Mouse (Mus musculus) heart, postnatal 0 days (tissue): ENCODE measurements around the gene Elf1. TPM values are rescaled to one million over a fixed set of nuclear protein-coding genes. Genes with fewer than 3 reads are reported as not detected.

Experiments
- ATAC-seq: fragments of 200-750 bp; cut with Nextera tagmentation; 2 replicates; pipeline ENCODE4 v1.8.0; 2017; ENCODE audit warnings: low read depth, moderate number of reproducible peaks, moderate library complexity; ENCODE audit not compliant: insufficient read depth
- DNase-seq: peaks from one replicate; pipeline ENCODE4 v3.0.0-alpha.2; 2016; ENCODE audit warnings: low spot score
- H3K27ac ChIP-seq: fragments of 300-500 bp; sonication (generic); 2 replicates; pipeline ENCODE4 v1.5.1; 2014; ENCODE audit warnings: low read depth, mild to moderate bottlenecking
- H3K27me3 ChIP-seq: fragments of 300-500 bp; sonication (generic); 2 replicates; pipeline ENCODE4 v1.6.1; 2014; ENCODE audit warnings: low read length, mixed read lengths; ENCODE audit not compliant: control insufficient read depth, insufficient read depth
- H3K36me3 ChIP-seq: fragments of 300-500 bp; sonication (generic); replicated peaks from 2 replicates; pipeline ENCODE4 v1.6.1; 2014; ENCODE audit warnings: low read length, mixed read lengths; ENCODE audit not compliant: control insufficient read depth, insufficient read depth
- H3K4me1 ChIP-seq: fragments of 300-500 bp; sonication (generic); 2 replicates; pipeline ENCODE4 v1.6.1; 2014; ENCODE audit warnings: antibody characterized with exemption; ENCODE audit not compliant: control insufficient read depth, insufficient read depth
- H3K4me2 ChIP-seq: fragments of 300-500 bp; sonication (generic); 2 replicates; pipeline ENCODE4 v1.6.1; 2014; ENCODE audit warnings: low read depth, mild to moderate bottlenecking, low read length, moderate library complexity
- H3K4me3 ChIP-seq: fragments of 300-500 bp; sonication (generic); 2 replicates; pipeline ENCODE4 v1.5.1; 2014; ENCODE audit warnings: low read depth, low read length
- H3K9ac ChIP-seq: fragments of 300-500 bp; sonication (generic); replicated peaks from 2 replicates; pipeline ENCODE4 v1.6.1; 2014; ENCODE audit warnings: low read depth, low read length, mixed read lengths
- H3K9me3 ChIP-seq: fragments of 300-500 bp; sonication (generic); replicated peaks from 2 replicates; pipeline ENCODE4 v1.6.1; 2016; ENCODE audit warnings: low read length; ENCODE audit not compliant: control insufficient read depth
- CTCF ChIP-seq: IDR thresholded peaks from 2 replicates; pipeline ENCODE4 v1.5.1; 2016; ENCODE audit warnings: antibody characterized with exemption, control low read depth, low read depth
- EP300 ChIP-seq: IDR thresholded peaks from 2 replicates; pipeline ENCODE4 v1.6.1; 2016; ENCODE audit warnings: antibody characterized with exemption, low read depth
- WGBS: fragments of 180-500 bp; shearing (Covaris S2); extraction: QIAGEN DNeasy Blood & Tissue Kit; methylation state at CpG from one replicate; pipeline ENCODE4 v1.1.7; 2014; 5-methylcytosine and 5-hydroxymethylcytosine counted together
- polyA plus RNA-seq: library from polyadenylated mRNA; unstranded; fragments of >200 nt; fragmentation: Nextera tagmentation; extraction: Ambion mirVana; gene quantifications from 2 replicates; pipeline ENCODE4 v1.2.1, GENCODE M21; 2015
- total RNA-seq: library from RNA; depleted of rRNA; stranded (reverse); fragments of >200 nt; gene quantifications from 2 replicates; pipeline ENCODE4 v1.2.3, GENCODE M21; 2014; ENCODE audit warnings: low replicate concordance

The Elf1 gene
- total and polyA plus RNA-seq, 2 experiments from 2014 or later: 7.4 to 11.0 TPM

DNA sequence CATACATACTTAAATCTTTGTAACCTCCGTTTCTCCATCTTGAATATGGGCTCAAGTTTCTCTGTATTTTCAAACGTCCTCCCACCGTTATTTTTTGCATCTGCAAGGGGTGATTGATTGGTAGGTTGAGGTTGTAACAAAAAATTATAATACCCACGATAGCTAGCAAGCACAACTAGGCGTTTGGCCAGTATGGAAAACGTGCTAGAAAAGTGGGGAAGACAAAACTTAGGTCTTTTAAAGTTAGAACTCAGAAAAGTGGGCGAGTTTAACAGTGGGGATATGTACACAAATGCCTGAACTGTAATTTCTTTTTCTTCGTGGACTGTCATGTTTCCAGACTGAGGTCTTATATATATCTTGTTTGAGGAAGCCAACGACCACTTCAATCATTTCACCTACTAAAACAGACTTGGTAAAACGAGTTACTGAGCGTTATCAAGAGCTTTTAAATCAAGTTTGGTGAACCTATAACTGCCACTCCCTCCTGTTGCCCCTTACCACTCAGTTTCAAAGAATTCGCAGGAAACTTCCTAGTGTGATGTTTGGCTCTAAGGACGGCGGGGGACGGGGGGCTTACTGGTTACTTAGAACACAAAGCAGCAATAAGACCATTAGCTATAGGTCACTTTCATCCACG is 105.6 kb downstream of the Elf1 start:
- Histone ChIP-seq H3K36me3 (no peaks in the 10 kb centered on the region), H3K27me3 (no peaks in the 10 kb centered on the region), H3K4me2 (peak overlapping the region; percentile 87), H3K4me3 (peak overlapping the region; percentile 59), H3K9me3 (no peaks in the 10 kb centered on the region), H3K27ac (peak overlapping the region; percentile 95), H3K9ac (peak overlapping the region; percentile 65), H3K4me1 (peaks cover 19% of the 10 kb centered on the region)
- 35% methylated on average over 16 of the region's 16 CpGs for WGBS
- ATAC-seq (no peak), DNase-seq (no peak)
- no peak for TF ChIP-seq EP300
- TF ChIP-seq CTCF: no peak

DNA sequence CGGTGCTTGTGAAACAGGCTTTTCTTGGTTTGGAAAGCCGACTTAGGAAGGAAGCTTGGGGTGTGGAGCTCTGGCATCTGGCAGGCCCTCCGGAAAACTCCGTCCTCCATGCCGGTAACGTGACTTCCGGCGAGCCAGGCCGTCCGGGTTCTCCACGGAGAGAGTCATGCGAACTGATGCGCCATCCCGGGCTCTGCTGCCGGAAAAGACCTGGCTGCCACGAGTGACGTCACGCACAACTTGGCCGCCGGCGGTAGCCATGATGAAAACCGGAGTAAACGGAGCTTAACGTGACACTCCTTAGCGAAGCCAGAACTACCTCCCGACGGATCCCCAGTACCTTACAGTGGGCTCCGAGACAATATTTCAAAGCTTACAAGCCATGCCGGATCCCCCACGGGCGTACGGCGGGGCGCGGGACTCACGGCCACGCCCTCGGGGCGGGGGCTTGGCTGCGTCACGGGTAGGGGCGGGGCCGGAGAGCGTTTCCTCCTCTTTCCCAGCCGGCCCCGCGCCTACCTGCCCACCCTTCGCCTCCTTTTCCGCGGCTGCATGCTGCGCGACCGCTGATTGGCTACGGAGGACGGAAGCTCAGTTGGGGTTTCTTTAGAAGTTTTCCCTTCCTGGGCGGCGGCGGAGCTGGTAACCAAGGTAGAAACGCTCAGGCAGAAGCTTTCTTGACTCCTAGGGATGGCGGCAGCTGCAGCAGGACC is 106.3 kb downstream of the Elf1 start, which contains the start of gene Sugt1:
Sugt1 (plus strand) TSS at position 553 of the 713 bp plus-strand sequence.
- Histone ChIP-seq H3K9ac (peak within 1 kb of the TSS; percentile 65), H3K4me2 (peak within 1 kb of the TSS; percentile 87), H3K36me3 (no peaks in the 10 kb centered on the region), H3K9me3 (no peaks in the 10 kb centered on the region), H3K27ac (peak within 1 kb of the TSS; percentile 95), H3K27me3 (no peaks in the 10 kb centered on the region), H3K4me3 (peak within 1 kb of the TSS; percentile 59), H3K4me1 (peaks cover 19% of the 10 kb centered on the region)
- under 1% methylated on average over 60 of the region's 60 CpGs for WGBS
- peak; percentile 53; the same call in 1 of the 2 replicates for TF ChIP-seq EP300
- TF ChIP-seq CTCF: no peak
- ATAC-seq: peak; percentile 99
- peak; percentile 97 for DNase-seq

DNA sequence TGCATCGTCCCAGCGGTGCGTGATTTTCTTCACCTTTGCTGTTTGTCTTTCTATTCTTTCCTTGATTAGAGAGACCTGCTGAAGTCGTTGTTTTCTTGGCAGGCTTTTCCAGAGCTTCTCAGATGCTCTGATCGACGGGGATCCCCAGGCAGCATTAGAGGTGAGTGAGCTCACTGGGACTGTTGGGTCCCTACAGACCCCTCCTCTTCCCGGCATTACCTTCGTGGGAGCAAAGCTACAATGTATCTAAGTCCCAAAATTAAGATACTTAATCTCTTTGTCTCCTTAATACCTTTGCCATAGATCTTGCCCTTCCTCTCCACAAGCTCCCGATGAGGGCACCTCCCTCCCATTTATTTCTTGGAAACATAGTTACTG is 106.8 kb downstream of the Elf1 start:
- H3K4me3 ChIP-seq: peak overlapping the region; percentile 59
- H3K9ac ChIP-seq: peak overlapping the region; percentile 65
- H3K9me3 ChIP-seq: no peaks in the 10 kb centered on the region
- H3K27me3 ChIP-seq: no peaks in the 10 kb centered on the region
- no peak for TF ChIP-seq EP300
- TF ChIP-seq CTCF: no peak
- no peaks in the 10 kb centered on the region for H3K36me3 ChIP-seq
- 1% methylated on average over 9 of the region's 9 CpGs for WGBS
- peak overlapping the region; percentile 87 for H3K4me2 ChIP-seq
- ATAC-seq (peak; percentile 3; the same call in 1 of the 2 replicates), DNase-seq (no peak)
- H3K4me1 ChIP-seq: peaks cover 19% of the 10 kb centered on the region
- peak overlapping the region; percentile 95 for H3K27ac ChIP-seq

DNA sequence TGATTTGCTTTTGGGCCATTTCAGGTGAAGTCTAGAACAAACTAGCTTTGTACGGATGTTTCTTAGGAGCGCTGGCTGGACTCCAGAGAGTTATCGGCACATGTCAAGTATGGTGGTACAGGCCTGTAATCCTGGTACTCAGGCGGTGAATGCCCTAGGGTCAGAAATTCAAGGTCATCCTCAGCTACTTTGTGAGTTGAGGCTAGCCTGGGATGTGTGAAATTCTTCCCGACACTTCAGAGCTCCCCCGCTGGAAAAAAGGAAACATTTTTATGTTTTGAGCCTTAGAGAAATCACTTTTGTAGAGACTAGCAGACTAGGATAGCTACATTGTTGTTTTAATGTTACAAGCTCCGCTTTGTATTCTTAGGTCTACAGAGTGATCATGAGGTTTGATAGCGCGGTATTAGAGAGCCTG is 107.5 kb downstream of the Elf1 start:
- Histone ChIP-seq H3K27ac (no peak overlapping the region), H3K9me3 (no peaks in the 10 kb centered on the region), H3K4me3 (peak overlapping the region; percentile 59), H3K27me3 (no peaks in the 10 kb centered on the region), H3K36me3 (no peaks in the 10 kb centered on the region), H3K9ac (peak overlapping the region; percentile 65; the same call in 1 of the 2 replicates), H3K4me1 (peaks cover 19% of the 10 kb centered on the region), H3K4me2 (peak overlapping the region; percentile 87)
- TF ChIP-seq EP300: no peak
- TF ChIP-seq CTCF: no peak
- WGBS: 67% methylated on average over 9 of the region's 9 CpGs
- no peak for DNase-seq
- ATAC-seq: no peak

DNA sequence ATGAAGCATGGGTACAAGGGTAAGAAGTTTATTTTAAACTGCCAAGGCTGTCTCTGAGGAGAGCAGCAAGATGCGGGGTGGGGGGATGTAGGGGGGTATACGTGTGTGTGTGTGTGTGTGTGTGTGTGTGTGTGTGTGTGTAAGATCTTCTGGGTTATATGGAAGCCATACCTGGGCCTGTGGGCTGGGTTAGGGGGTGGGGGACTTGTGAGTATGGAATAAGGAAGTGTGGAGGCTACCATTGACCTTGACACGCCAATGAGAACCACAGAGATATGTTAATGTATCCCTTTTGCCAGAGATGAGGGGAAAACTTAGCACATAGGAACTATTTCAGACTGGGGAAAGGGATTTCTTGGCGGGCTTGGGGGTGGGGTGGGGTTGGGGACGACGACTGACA is 108.4 kb downstream of the Elf1 start:
- no peak overlapping the region for H3K4me3 ChIP-seq
- peaks cover 22% of the 10 kb centered on the region for H3K4me1 ChIP-seq
- H3K9ac ChIP-seq: no peak overlapping the region
- H3K36me3 ChIP-seq: no peaks in the 10 kb centered on the region; the same call in 1 of the 2 replicates
- peak overlapping the region; percentile 87; the same call in 1 of the 2 replicates for H3K4me2 ChIP-seq
- no peak for ATAC-seq
- H3K9me3 ChIP-seq: no peaks in the 10 kb centered on the region
- 88% methylated on average over 6 of the region's 6 CpGs for WGBS
- H3K27ac ChIP-seq: no peak overlapping the region
- no peak for DNase-seq
- no peaks in the 10 kb centered on the region for H3K27me3 ChIP-seq
- TF ChIP-seq EP300: no peak
